Comparison of ENCODE assay signal across 12 mouse cellular contexts in the genomic region with DNA sequence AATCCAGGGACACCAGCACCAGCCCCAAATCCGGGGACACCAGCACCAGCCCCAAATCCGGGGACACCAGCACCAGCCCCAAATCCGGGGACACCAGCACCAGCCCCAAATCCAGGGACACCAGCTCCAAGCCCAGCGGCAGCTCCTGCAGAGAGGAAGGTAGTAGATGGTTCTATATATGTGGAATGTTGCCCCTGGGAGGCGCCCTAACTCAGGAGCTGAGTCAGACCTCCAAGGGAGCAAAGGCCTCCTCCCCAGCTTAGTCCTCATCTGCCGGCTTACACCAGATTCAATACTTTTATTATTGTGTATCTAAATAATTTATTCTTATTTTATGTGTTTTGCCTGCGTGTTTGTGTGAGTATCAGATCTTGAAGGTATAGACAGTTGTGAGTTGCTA. TPM values are rescaled to one million over a fixed set of nuclear protein-coding genes. Genes with fewer than 3 reads are reported as not detected.
"Had no signal": no experiment of that assay in that cellular context is flagged by ENCODE, and none has a peak within 500 bp of the region (broad histone marks: within the 10 kb centered on the region; RNA-seq: fewer than 3 reads in every experiment).

No protein-coding gene starts in this region.

- ATAC-seq: intestine, embryonic 16.5 days; midbrain, embryonic 13.5 days had no signal

- H3K4me2 ChIP-seq: liver, embryonic 11.5 days; liver, embryonic 15.5 days; midbrain, embryonic 13.5 days had no signal

- DNase-seq: left cerebral cortex, postnatal 4 days; lung, adult 2 months; right cerebral cortex, adult 18-20 months; right cerebral cortex, postnatal 25 days; thymus, postnatal 4 days had no signal

- H3K27ac ChIP-seq: layer of hippocampus, adult 2 months; liver, embryonic 15.5 days; macrophage; midbrain, embryonic 13.5 days had no signal

- H3K4me3 ChIP-seq: layer of hippocampus, adult 2 months; liver, embryonic 15.5 days; midbrain, embryonic 13.5 days had no signal

- H3K9ac ChIP-seq: liver, embryonic 15.5 days; midbrain, embryonic 13.5 days had no signal

- H3K36me3 ChIP-seq: liver, embryonic 15.5 days; midbrain, embryonic 13.5 days had no signal

- H3K4me1 ChIP-seq: liver, embryonic 15.5 days; midbrain, embryonic 13.5 days had no signal

- H3K27me3 ChIP-seq: liver, embryonic 15.5 days; midbrain, embryonic 13.5 days had no signal

- H3K9me3 ChIP-seq: liver, embryonic 15.5 days; midbrain, embryonic 13.5 days had no signal

RNA-seq across cellular contexts. Expression of a gene that starts 36.0 kb away (rescaled TPM):
- total RNA-seq: megakaryocyte-erythroid progenitor cell, adult 5-6 weeks had no signal
- polyA plus RNA-seq: macrophage had no signal
